Mouse (Mus musculus): Measurements from ENCODE around the gene Svs6. TPM values are rescaled to one million over a fixed set of nuclear protein-coding genes. Genes with fewer than 3 reads are reported as not detected.

Svs6 gene
- polyA plus RNA-seq, 1 experiment from 2014 or later, result not detected

DNA sequence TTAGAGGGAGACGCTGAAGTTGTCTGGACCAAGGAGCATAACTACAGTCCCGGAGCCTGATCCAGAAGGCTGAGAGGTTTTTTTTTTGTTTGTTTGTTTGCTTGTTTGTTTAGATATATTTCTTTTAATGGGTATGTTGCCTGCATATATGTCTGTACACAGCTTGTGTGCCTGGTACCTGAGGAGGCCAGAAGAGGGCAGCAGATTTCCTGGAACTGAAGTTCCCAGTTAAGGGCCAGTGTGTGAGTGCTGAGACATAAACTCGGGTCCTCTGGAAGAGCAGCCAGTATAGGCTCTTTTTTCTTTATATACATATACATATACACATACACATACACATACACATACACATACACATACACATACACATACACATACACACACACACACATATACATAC is 41.8 kb downstream of the Svs6 start:
- no peak overlapping the region for H3K27ac ChIP-seq
- H3K9me3 ChIP-seq, result no peaks in the 10 kb centered on the region
- no peak overlapping the region for H3K4me3 ChIP-seq (replicated peaks)
- H3K27me3 ChIP-seq (replicated peaks), result no peaks in the 10 kb centered on the region
- no peak overlapping the region for H3K9ac ChIP-seq
- H3K4me2 ChIP-seq, result no peak overlapping the region
- 84% methylated on average over 3 of the region's 3 CpGs for whole genome bisulfite sequencing
- no peak for ATAC-seq (ENCODE audit: insufficient read depth, low FRiP score, low read depth)
- no peaks in the 10 kb centered on the region for H3K4me1 ChIP-seq
- H3K36me3 ChIP-seq, result no peaks in the 10 kb centered on the region

DNA sequence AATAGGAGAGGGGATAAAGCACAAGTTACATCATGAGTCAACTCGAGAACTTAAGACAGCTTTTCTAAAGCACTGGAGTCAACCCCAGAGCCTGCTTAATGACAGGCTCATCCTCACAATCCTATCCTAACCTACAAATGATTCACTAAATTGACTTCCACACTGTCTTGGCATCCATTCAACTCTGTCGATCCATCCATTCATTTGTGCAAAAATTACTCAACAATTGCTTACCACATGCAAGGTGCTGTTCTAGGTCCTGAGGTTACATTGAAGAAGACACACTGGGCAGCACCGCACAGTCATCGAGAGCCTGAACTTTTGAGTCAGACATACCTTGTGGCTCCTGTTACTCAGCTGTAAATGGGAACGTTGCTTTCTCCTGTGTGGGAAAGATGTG is 42.5 kb downstream of the Svs6 start:
- WGBS, result 80% methylated on average over 5 of the region's 5 CpGs
- Histone ChIP-seq H3K9me3 (no peaks in the 10 kb centered on the region), H3K4me1 (no peaks in the 10 kb centered on the region), H3K4me2 (no peak overlapping the region), H3K4me3 (replicated peaks) (no peak overlapping the region), H3K36me3 (no peaks in the 10 kb centered on the region), H3K9ac (no peak overlapping the region), H3K27me3 (replicated peaks) (no peaks in the 10 kb centered on the region), H3K27ac (no peak overlapping the region)
- no peak for ATAC-seq (ENCODE audit: insufficient read depth, low FRiP score, low read depth)

DNA sequence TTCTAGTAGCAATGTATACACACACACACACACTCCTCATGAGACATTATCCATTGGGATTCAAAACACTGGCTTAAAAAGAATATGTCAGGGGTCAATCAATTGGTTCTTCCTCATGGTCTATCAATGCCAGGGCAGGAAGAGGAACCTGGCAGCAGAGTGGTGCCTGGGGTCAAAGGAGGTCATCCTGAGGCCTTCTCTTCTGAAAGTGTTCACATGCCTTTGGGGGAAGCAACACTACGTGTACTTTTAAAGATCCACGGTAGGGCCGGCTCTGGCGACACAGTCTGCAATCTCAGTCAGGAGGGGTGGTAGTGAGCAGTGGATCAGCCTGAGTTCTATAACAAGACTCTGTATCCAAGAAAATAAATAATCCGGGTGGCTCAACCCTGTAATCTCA is 43.1 kb downstream of the Svs6 start:
- Histone ChIP-seq H3K27ac (no peak overlapping the region), H3K27me3 (replicated peaks) (no peaks in the 10 kb centered on the region), H3K36me3 (no peaks in the 10 kb centered on the region), H3K4me3 (replicated peaks) (no peak overlapping the region), H3K9ac (no peak overlapping the region), H3K4me2 (no peak overlapping the region), H3K4me1 (no peaks in the 10 kb centered on the region), H3K9me3 (no peaks in the 10 kb centered on the region)
- no peak for ATAC-seq (ENCODE audit: insufficient read depth, low FRiP score, low read depth)
- 76% methylated on average over 5 of the region's 5 CpGs for WGBS

DNA sequence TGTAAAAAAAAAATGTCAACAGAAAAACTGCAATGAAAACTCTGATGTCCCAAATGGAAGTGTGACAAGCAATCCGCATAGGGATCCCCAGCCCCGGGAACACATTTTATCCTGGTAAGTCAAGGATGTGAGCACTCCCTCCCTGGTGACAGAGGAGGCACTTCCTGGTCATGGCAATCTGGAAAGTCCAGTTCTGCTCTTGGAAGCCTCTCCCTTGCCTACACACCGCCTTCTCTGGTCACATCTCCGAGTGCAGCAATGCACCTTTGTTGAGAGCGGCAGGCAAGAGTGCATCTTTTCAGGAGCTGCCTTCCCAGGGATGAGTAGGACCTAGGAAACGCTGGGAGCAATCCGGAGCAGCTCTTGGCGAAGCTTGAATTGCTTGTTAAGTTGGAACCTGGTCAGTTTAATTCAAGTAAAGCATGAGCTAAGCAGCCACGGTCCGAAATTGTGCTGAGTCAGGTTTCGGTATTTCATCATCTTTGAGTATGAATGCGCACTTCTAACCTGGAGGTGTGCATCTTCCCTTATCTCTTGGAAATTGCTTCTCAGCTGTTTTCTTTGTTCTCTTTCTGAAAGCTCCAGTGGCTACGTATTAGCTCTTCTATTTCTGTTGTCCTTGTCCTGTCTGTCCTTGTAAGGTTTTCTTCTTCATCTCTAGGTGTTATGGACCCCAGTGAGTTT is 44.6 kb downstream of the Svs6 start:
- ATAC-seq (ENCODE audit: insufficient read depth, low FRiP score, low read depth), result no peak
- Histone ChIP-seq H3K4me3 (replicated peaks) (no peak overlapping the region), H3K27ac (no peak overlapping the region), H3K9me3 (no peaks in the 10 kb centered on the region), H3K4me2 (no peak overlapping the region), H3K36me3 (no peaks in the 10 kb centered on the region), H3K4me1 (no peaks in the 10 kb centered on the region), H3K9ac (no peak overlapping the region), H3K27me3 (replicated peaks) (no peaks in the 10 kb centered on the region)
- 33% methylated on average over 13 of the region's 13 CpGs for WGBS

DNA sequence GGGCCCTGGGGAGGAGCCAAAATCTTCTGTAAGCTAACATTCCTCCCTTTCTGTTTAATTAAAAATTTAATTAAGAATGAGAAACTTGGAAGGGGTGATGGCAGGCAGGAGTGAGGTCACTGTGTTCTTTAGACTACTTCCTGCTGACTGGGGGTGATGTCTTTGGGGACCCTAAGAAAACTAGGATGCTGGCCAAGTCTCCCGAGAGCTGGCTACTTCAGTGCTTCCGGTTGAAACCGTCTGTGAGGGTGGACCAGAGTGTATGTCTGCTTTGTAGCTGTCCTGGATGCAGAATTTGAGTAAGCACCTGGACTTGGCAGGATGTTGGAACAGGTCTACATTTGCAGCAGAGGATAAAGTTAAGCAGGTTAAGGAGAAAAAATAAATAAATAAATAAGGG is 50.4 kb downstream of the Svs6 start:
- H3K9ac ChIP-seq, result no peak overlapping the region
- H3K4me1 ChIP-seq, result no peaks in the 10 kb centered on the region
- no peaks in the 10 kb centered on the region for H3K9me3 ChIP-seq
- WGBS, result 55% methylated on average over 3 of the region's 3 CpGs
- H3K27ac ChIP-seq, result no peak overlapping the region
- H3K36me3 ChIP-seq, result no peaks in the 10 kb centered on the region
- no peak overlapping the region for H3K4me2 ChIP-seq
- no peak overlapping the region for H3K4me3 ChIP-seq (replicated peaks)
- no peak for ATAC-seq (ENCODE audit: insufficient read depth, low FRiP score, low read depth)
- no peaks in the 10 kb centered on the region for H3K27me3 ChIP-seq (replicated peaks)

Small RNAs within 50 kb of the gene (microRNA-seq; reads per million reads assigned to microRNA genes)
- gene Mir7678, result not detected

Other genes with a start within 250 kb of the Svs6 start
- 16.4 and 17.9 TPM in 2 replicates for gene Stk4, start 246.4 kb upstream of the Svs6 start, polyA plus RNA-seq (2015; fragmentation: Nextera tagmentation; extraction: Ambion mirVana)
- 50.4 and 53.4 TPM in 2 replicates for gene Tomm34, start 245.6 kb upstream of the Svs6 start, polyA plus RNA-seq (2015; fragmentation: Nextera tagmentation; extraction: Ambion mirVana)
- 0.14 and 0.28 TPM in 2 replicates for gene Kcns1, start 145.6 kb upstream of the Svs6 start, polyA plus RNA-seq (2015; fragmentation: Nextera tagmentation; extraction: Ambion mirVana)
- 0.70 and 2.6 TPM in 2 replicates for gene Wfdc5, start 134.0 kb upstream of the Svs6 start, polyA plus RNA-seq (2015; fragmentation: Nextera tagmentation; extraction: Ambion mirVana)
- not detected in 2 replicates for gene Wfdc12, start 126.1 kb upstream of the Svs6 start, polyA plus RNA-seq (2015; fragmentation: Nextera tagmentation; extraction: Ambion mirVana)
- not detected in 2 replicates for gene Wfdc15a, start 116.6 kb upstream of the Svs6 start, polyA plus RNA-seq (2015; fragmentation: Nextera tagmentation; extraction: Ambion mirVana)
- 50.4 and 55.9 TPM in 2 replicates for gene Wfdc15b, start 95.1 kb upstream of the Svs6 start, polyA plus RNA-seq (2015; fragmentation: Nextera tagmentation; extraction: Ambion mirVana)
- not detected in 2 replicates for gene Svs2, start 78.3 kb upstream of the Svs6 start, polyA plus RNA-seq (2015; fragmentation: Nextera tagmentation; extraction: Ambion mirVana)
- not detected in 2 replicates for gene Svs3b, start 60.1 kb upstream of the Svs6 start, polyA plus RNA-seq (2015; fragmentation: Nextera tagmentation; extraction: Ambion mirVana)
- gene Svs4, start 38.3 kb upstream of the Svs6 start, polyA plus RNA-seq (2015; fragmentation: Nextera tagmentation; extraction: Ambion mirVana), result not detected in 2 replicates
- gene Svs3a, start 27.5 kb upstream of the Svs6 start, polyA plus RNA-seq (2015; fragmentation: Nextera tagmentation; extraction: Ambion mirVana), result not detected in 2 replicates
- not detected in 2 replicates for gene Svs5, start 16.0 kb downstream of the Svs6 start, polyA plus RNA-seq (2015; fragmentation: Nextera tagmentation; extraction: Ambion mirVana)
- gene Slpi, start 72.3 kb downstream of the Svs6 start, polyA plus RNA-seq (2015; fragmentation: Nextera tagmentation; extraction: Ambion mirVana), result 5.2 and 12.0 TPM in 2 replicates
- gene Rbpjl, start 86.4 kb downstream of the Svs6 start, polyA plus RNA-seq (2015; fragmentation: Nextera tagmentation; extraction: Ambion mirVana), result 49.2 and 72.3 TPM in 2 replicates
- 12.4 and 14.7 TPM in 2 replicates for gene Matn4, start 88.4 kb downstream of the Svs6 start, polyA plus RNA-seq (2015; fragmentation: Nextera tagmentation; extraction: Ambion mirVana)
- 132 and 135 TPM in 2 replicates for gene Sdc4, start 127.1 kb downstream of the Svs6 start, polyA plus RNA-seq (2015; fragmentation: Nextera tagmentation; extraction: Ambion mirVana)
- 60.6 and 61.8 TPM in 2 replicates for gene Sys1, start 140.2 kb downstream of the Svs6 start, polyA plus RNA-seq (2015; fragmentation: Nextera tagmentation; extraction: Ambion mirVana)
- gene Gm20458, start 144.2 kb downstream of the Svs6 start, polyA plus RNA-seq (2015; fragmentation: Nextera tagmentation; extraction: Ambion mirVana), result 17.9 and 18.1 TPM in 2 replicates
- gene Trp53tg5, start 157.0 kb downstream of the Svs6 start, polyA plus RNA-seq (2015; fragmentation: Nextera tagmentation; extraction: Ambion mirVana), result 0.14 TPM in 1 of 2 replicates, not detected in the other
- 6.5 and 10.4 TPM in 2 replicates for gene Dbndd2, start 169.4 kb downstream of the Svs6 start, polyA plus RNA-seq (2015; fragmentation: Nextera tagmentation; extraction: Ambion mirVana)
- gene Pigt, start 180.8 kb downstream of the Svs6 start, polyA plus RNA-seq (2015; fragmentation: Nextera tagmentation; extraction: Ambion mirVana), result 67.0 and 67.5 TPM in 2 replicates
- 162 and 175 TPM in 2 replicates for gene Wfdc2, start 245.7 kb downstream of the Svs6 start, polyA plus RNA-seq (2015; fragmentation: Nextera tagmentation; extraction: Ambion mirVana)

Data from stomach, embryonic 15.5 days (tissue).